Mouse (Mus musculus) left cerebral cortex, postnatal 25 days (tissue): ENCODE results near the gene Ppp2r3a. TPM values are rescaled to one million over a fixed set of nuclear protein-coding genes. Genes with fewer than 3 reads are reported as not detected.

Experiments used
- DNase-seq, 2 experiments: peaks; one replicate each; pipeline ENCODE4 v3.0.0; 2022; ENCODE audit warnings: low spot score in 2 of 2, mixed read lengths in 1 of 2
- intact Hi-C: fragments of 180-260 bp; cut with DNase I; formaldehyde crosslinking; loops from one replicate; pipeline ENCODE4 v1.15.1; 2025
- total RNA-seq, 2 experiments: library from RNA; stranded (reverse); gene quantifications; 2 replicates each; pipeline ENCODE4 v1.2.3; 2021

The Ppp2r3a gene
- total RNA-seq, 2 experiments from 2014 or later = 17.4 to 19.5 TPM

DNA sequence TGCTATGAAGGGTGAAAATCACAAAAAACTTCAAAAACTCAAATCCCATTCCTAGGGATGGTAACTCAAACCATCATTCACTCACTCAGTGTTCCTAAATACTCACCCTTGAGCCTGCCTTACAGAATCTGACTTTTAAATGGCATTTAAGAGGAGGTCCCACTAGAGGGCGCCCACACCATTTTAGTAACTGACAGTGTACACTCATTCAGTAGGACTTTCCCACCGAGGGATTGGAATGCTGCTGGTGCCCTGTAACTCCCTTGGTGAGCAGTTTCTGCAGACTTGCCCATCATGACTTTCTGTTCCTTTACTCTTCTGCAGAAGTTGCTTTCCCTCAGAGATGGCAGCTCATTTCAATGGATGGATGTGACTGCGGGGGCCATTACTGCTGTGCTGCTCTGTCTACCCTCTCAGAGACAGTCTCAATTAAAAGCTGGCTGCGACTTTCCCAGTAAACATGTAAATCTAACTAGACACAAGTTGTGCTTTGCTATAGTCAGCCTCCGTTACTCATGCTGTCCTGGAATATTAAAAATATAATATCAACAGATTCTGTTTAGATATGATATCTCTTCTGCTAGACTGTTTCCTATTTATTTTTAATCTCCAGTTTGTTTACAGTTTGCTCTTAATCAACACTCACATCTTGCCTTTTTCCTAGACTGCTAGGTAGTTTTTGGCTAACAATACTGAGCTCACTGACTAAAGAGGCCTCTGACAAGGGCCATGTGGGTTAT, 69.5 kb downstream of the Ppp2r3a start:
- intact Hi-C loops = loop anchor here (5.0 kb wide), 3 partner anchors 70 to 1175 kb away; partner anchors contain the start of gene Ppp2r3a
- peak; percentile 87 to 94 for DNase-seq

DNA sequence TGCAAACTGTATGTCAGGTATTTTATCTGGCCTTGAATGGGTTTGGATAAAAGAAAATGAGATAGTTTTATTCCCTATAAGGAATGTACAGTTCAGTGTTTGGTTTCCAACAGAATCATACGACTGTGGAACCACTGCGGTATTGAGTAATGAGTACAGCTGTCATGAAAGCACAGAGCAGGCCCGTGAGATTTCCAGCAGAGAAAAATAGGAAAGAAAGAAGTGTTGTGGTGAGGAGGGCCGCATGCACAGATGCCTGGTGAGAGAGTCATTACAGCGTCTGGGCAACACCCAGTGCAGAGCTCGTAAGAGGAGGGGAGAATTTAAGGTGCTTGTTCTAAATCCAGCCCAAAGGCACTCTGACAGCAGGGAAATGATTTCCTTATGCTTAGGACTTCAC, 70.3 kb downstream of the Ppp2r3a start:
- intact Hi-C loops = loop anchor here (5.0 kb wide), 3 partner anchors 71 to 1176 kb away; partner anchors contain the start of gene Ppp2r3a
- peak in 1 of 2 experiments; percentile 20 for DNase-seq

DNA sequence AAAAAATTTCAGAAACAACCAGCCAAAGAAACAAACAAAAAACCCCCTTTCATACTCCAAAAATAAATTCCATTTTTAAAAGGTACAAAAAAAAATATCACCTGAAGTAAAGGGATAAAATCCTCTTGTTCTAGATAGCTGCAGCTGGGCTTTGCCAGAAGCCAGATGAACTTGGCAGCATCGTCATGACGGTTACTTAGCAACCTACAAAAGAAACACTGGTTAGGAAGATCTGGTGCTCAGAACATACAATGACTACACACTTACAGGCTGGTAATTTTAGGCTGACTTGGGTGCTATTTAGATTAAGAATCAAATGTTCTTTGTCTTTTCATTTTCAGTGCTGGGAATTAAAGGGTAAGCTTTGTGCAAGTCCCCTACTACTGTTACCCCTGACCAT, 71.4 kb downstream of the Ppp2r3a start:
- intact Hi-C loops = loop anchor here (5.0 kb wide), 3 partner anchors 72 to 1177 kb away; partner anchors contain the start of gene Ppp2r3a
- DNase-seq = peak; percentile 47 to 82

DNA sequence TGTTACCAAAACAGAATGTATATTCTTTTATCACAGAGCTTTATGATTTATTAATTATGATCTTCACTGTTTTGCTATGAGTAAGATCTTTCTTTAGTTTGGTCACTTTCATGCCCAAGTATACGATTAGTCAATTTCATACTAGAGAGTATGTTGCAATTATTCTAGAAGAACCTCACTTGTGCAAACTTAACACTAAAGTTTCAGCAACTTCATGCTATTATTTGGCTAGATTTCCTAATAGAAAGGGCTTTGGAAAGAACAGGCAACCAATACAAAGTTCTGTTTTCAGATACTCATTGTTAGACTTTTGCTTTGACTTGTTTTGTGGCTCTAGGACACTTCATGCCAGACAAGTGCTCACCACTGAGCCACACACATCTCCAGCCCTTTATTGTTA, 91.0 kb downstream of the Ppp2r3a start:
- no peak for DNase-seq
- intact Hi-C loops = no loop called here

DNA sequence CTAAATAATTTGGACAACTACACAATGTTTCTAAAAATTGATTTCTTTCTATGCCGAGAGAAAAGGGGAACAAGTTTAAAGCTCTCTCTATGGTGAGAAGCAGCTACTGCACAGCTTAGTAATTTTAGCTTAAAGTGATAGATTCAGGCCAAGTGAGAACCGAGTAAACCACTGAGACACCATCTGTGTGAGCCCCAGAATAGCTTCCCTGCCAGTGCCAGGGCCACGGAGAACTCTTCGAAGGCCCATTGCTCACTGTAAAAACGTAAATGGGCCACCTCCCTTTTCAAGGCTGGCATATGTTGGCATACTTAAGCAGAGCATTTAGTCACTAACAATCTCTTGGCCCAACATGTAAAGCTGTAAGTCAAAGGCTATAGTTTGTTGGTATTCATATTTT, 91.5 kb downstream of the Ppp2r3a start:
- intact Hi-C loops = no loop called here
- DNase-seq = peak; percentile 57 to 96

DNA sequence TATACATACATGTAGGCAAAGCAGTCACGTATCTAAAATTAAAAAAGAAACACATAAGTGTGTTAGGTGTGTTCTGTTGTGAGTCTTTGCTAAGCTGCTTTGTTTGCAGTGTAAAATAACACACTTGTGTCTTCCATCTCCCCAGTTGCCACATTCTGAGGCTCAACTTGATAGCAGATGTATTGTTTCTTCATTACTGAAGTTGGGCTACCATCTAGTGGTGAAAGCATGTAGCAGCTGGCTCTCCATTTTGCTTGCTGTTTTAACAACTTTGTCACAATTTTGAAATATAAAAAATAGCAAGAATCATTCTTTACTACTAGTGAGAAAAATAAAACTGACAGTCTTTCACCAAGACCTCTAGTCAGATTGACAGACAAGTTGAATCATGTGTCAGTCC, 92.2 kb downstream of the Ppp2r3a start:
- DNase-seq = peak; percentile 42 to 77
- intact Hi-C loops = loop anchor here (5.0 to 10.0 kb wide), 4 partner anchors 82 to 707 kb away; no protein-coding TSS in a partner anchor

DNA sequence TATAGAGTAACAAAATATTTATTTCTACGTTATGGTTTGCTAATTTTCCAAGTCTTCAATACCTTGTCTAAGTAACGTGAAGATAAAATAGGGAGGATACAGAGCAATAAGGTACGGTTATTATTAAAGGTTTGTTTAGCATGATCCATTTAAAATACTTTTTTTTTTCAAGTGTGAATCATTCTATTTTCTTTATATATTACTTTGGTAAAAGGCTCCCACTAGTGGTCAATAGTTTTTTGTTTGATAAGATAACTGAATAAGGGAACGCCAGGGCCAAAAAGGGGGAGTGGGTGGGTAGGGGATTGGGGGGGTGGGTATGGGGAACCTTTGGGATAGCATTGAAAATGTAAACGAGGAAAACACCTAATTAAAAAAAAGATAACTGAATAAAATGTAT, 98.7 kb downstream of the Ppp2r3a start:
- intact Hi-C loops = loop anchor here (2.0 to 10.0 kb wide), 3 partner anchors 198 to 628 kb away; no protein-coding TSS in a partner anchor
- no peak for DNase-seq

DNA sequence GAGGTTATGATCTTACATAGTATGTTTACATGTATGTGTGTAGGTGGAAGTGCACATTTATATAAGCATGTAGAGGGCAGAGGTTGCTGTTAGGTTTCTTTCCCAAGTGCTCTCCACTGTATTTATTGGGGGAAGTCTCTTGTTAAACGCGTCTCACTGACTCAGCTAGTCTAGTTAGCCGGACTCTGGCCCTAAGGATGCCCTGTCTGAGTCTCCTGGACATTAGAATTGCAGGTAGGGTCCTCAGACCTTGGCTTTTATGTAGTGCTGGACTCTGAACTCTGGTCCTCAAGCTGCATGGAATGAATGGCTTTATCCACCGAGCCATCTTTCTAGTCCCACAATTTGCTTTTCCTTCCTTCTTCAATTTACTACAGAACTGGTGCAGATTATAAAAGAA, 108.0 kb downstream of the Ppp2r3a start:
- intact Hi-C loops = no loop called here
- no peak for DNase-seq

DNA sequence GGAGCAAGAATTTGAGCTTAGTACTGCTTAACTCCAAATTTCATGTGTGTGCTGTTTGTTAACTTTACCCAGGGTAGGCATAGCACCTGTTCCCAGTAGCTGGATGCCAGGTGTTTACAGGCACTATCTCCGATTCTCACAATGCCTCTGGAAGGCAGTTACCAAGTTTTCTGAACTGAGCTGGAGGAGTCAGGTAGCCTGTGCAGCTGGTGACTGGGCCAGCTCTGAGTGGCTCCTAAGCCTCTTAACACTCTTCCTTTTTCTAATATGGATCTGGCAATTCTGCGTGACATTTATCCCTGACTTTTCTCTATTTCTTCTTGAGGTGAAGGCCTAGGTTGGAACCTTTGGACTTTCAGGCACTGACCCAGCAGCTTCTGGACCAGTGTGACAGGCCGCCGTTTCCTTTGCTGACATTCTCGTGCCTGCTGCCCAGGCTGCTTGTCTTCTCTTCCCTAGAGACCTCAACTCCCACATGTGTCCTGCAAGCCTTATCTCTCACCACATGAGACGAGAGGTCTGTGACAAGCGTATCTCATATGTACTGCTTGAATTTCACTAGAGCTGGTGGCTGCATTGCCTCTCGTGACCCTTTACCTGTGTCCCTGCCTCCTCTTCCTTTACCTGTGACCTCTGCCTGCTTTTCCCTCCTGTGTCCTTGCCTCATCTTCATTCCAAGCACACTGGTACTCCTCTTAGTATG, 137.3 kb downstream of the Ppp2r3a start:
- intact Hi-C loops = no loop called here
- no peak for DNase-seq

DNA sequence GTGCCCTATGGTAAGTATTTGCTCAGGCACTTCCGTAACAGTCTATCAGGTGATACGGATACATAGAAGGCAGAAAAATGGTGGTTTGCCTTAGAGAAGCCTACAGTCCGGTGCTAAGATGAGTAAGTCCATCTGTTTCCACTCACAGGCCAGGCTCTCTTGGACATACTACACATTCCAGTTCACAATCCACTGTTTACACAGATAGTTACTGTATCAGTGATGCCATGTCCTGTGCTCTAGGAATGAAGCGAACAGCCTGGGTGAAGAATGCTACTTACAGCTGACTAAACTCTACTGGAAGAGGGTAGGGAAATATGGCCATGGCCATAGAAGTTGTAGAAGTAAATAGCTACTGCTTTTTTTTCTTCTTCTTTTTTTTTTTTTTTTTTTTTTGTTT, 138.3 kb downstream of the Ppp2r3a start:
- DNase-seq = no peak
- intact Hi-C loops = no loop called here

DNA sequence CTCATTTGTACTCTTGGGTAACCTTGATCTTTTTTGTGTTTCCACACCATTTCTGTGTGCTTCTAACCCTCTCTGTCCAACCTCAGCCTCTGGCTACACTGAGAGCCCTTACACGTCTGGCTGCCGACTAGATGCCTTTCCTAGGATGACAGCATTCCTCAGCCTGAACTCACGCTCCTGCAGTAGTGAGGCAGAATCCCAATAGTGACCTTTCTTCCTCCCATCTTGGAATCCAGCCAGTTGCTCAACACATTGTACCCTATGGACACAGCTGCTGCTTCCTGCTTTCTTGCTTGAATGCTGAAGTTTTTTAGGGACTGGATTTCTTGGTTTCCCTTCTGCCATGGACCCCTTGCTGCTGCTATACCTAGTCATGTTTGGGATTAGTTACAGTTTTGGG, 141.6 kb downstream of the Ppp2r3a start:
- DNase-seq = no peak
- intact Hi-C loops = no loop called here

DNA sequence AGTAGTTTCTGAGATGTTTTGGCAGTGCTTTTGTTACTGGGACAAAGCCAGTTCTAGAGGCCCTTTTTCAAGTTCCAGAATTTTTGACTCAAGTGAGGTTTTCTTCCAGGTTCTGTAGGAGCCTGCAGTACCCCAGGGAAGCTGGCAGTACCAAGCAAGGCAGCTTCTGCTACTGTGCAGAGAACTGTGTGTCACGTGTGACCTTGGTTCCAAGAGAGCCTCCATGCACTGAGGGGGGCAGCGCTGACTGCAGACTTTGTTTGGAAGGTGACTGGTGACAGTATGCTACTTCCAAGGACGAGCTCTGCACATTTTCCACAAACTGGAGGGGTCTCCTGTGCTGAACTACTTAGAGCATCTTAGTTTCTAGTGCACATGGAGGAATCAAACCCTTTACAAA, 144.2 kb downstream of the Ppp2r3a start:
- intact Hi-C loops = no loop called here
- no peak for DNase-seq

DNA sequence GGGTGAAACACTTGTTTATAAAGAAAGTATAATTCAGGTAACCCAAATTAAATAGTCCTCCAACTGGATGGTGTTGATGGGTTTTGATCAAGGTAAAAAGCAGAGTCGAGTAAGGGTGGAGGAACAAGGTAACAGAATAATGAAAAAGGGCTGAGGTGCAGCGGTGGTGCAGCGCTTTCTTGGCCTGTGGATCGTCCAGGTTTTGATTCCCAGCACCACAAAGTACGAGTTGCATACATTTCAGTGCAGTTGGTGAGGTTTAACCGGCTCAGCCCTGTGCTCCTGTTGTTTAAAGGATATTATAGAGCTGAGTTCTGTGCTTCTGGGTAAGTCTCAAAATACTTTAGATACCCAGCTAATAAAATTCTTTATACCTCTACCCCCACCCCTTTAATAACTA, 145.9 kb downstream of the Ppp2r3a start:
- intact Hi-C loops = no loop called here
- DNase-seq = no peak

DNA sequence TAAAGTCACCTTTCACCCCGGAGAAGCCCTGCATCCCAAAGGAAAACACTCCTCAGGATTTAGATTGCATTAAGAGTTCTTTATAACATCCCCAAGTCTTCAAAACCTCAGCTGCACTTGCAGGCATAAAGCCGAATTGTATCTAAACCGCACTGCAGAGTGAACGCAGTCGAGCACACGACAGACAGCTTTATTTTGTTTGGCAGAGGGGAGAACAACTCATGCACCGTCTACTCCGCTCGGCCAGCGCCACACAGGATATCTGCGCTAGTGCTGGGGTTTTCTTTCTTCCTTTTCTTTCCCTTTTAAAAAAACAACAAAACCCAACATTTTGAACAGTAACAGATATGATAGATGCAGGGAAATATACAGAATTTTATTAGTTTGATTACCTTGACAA, 146.7 kb downstream of the Ppp2r3a start:
- intact Hi-C loops = no loop called here

DNA sequence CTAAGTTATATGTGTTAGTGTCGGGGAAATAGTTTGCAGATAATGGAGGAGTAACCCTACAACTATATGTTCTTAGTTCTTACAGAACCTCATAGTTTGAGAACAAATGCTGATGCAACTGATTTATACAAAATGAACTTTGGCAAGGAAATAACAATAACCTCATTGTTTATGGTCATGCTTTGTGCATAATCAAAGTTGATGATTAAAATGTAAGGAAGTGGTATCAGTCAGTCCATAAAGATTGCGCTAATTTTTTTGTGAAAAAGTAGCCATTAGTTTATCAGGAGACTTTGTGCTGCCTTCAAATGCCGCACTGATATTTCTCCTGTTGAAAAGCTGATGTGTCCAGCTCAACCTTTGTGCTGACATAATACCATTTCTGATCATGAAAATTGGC, 149.3 kb downstream of the Ppp2r3a start:
- no peak for DNase-seq
- intact Hi-C loops = no loop called here

More for the DNA sequence above, 146.7 kb downstream of the Ppp2r3a start:
- DNase-seq = no peak

DNA sequence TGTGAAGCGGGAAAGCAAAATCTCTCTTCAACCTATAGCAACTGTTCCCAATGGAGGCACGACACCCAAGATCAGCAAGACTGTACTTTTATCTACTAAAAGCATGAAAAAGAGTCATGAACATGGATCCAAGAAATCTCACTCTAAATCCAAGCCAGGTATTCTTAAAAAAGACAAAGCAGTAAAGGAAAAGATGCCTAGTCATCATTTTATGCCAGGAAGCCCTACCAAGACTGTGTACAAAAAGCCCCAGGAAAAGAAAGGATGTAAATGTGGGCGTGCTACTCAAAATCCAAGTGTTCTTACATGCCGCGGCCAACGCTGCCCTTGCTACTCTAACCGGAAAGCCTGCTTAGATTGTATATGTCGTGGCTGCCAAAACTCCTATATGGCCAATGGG, 150.0 kb downstream of the Ppp2r3a start:
- DNase-seq = no peak
- intact Hi-C loops = no loop called here

DNA sequence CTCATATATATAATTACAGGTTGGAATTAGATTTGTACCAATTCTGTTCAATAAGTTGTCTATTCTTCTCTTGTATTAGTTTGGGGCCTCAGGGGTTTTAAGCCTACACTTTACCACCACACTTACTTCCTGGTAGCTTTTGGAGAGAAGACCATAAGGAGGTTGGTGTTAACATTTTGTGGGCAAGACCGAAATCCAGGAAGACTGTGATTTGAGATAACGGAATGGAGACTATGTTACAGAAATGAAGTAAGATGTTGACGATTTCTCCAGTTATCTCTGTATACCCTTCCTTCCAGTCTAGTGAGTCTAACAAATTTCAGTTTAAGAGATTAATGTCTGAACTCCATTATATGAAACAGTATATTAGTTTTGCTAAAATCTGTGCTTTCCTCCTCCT, 151.4 kb downstream of the Ppp2r3a start:
- no peak for DNase-seq
- intact Hi-C loops = no loop called here

DNA sequence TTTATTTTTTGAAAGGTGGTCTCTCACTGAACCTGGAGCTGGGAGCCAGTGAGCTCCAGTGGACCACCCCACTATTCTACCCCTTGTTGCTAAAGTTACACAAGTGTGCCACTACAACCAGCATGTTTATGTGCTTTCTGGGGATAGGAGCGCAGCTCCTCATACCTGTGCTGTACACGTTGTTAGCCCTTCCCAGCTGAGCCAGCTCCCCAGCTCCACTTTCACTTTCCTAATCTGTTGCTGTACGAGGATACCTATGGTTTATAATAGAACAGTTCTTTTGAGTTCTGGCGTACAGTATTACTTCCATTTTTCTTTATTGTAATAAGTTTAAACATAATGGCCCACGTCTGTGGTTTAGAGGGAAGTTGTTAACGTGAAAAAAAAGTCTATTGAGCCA, 152.2 kb downstream of the Ppp2r3a start:
- intact Hi-C loops = no loop called here
- DNase-seq = no peak

DNA sequence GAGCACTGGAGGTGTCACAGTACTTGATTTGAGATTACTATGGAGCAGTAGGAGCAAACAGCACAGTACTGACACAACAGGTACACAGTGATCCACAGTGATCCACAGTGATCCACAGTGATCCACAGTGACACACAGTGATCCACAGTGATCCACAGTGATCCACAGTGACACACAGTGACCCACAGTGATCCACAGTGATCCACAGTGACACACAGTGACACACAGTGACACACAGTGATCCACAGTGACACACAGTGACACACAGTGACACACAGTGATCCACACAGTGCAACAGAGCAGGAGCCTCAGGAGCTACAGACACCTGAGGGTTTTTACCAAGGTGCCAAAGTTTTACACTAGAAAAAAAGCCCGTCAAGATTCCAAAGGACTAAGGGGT, 154.1 kb downstream of the Ppp2r3a start:
- no peak for DNase-seq
- intact Hi-C loops = no loop called here

DNA sequence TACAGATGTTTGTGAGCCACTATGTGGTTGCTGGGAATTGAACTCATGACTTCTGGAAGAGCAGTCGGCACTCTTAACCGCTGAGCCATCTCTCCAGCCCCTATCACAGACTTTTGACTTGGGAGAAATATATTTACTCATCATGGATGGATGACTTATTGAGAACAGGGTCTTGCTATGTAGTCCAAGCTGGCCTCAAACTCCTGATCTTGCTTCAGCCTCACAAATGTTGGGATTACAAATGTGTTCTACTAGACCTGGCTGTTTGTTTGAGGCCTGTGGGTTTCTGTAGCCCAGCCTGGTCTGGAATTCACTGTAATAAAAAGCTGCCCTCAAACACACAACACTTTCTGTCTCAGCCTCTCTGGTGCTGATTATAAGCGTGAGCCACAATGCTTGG, 155.1 kb downstream of the Ppp2r3a start:
- intact Hi-C loops = no loop called here
- no peak for DNase-seq

DNA sequence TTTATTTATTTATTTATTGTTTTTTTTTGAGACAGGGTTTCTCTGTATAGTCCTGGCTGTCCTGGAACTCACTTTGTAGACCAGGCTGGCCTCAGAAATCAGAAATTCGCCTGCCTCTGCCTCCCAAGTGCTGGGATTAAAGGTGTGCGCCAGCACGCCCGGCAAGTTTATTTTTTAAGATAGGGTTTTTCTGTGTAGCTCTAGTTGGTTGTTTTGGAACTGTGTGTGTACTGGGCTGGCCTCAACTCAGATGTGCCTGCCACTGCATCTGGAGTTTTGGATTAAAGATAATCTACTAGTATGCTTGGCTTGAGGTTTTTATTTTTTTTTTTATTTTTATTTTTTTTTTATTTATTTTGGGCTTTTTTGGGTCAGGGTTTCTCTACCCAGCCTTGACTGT, 156.2 kb downstream of the Ppp2r3a start:
- no peak for DNase-seq
- intact Hi-C loops = no loop called here
